Mouse (Mus musculus): ENCODE measurements around the gene Fam183b. TPM values are rescaled to one million over a fixed set of nuclear protein-coding genes. Genes with fewer than 3 reads are reported as not detected.

The Fam183b gene
- total and polyA plus RNA-seq, 2 experiments from 2014 or later = 8.6 to 12.0 TPM

DNA sequence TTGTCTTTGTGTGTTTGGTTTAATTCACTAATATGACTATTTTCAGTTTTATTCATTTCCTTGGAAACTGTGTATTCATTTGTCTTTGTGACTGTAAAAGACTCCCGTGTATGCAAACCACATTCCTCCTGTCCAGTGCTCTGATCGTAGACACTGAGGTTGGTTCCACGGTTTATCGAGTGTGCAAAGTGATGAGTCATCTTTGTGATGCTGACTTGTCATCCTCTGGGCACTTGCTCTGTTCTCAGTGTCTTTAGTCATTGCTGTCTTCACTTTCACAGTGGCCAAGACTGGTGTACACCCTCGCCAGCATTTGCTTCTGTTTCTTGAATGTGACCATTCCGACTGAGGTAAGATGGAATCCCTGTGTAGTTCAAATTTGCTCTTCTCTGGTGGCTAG, 11.1 kb downstream of the Fam183b start:
- no peak overlapping the region for H3K27ac ChIP-seq (ENCODE audit: low read depth, low read length)
- no peak overlapping the region for H3K9ac ChIP-seq
- no peaks in the 10 kb centered on the region for H3K27me3 ChIP-seq (ENCODE audit: insufficient read depth, low read length)
- 81% methylated on average over 6 of the region's 6 CpGs for WGBS
- no peak overlapping the region for H3K4me2 ChIP-seq (ENCODE audit: low read depth)
- DNase-seq (no peak), ATAC-seq (no peak)
- no peak overlapping the region for H3K4me3 ChIP-seq (ENCODE audit: low read depth, low read length)
- no peak for TF ChIP-seq CTCF (IDR thresholded peaks at IDR 0.05; ENCODE audit: low read depth)
- H3K9me3 ChIP-seq (ENCODE audit: low read length) = no peaks in the 10 kb centered on the region
- no peaks in the 10 kb centered on the region for H3K36me3 ChIP-seq (ENCODE audit: insufficient read depth)
- H3K4me1 ChIP-seq (ENCODE audit: insufficient read depth) = no peaks in the 10 kb centered on the region

DNA sequence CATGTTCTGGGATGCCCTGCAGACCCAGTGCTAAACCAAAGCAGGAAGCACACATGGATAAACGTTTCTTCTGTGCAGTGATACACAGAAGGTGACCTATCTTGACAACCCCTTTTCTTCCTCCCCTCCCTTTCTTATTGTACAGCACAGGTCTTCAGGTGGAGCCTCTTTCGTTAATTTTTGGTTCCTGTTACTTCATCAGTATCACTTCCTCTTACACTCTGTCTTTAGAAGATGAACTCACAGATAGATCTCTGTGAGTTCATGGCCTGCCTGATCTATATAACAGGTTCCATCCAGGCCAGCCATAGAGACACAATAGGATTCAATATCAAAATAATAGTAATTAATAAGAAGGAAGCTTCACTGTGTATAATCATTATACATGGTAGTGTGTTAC, 11.7 kb downstream of the Fam183b start:
- Histone ChIP-seq H3K4me1 (ENCODE audit: insufficient read depth) (no peaks in the 10 kb centered on the region), H3K4me3 (ENCODE audit: low read depth, low read length) (no peak overlapping the region), H3K27ac (ENCODE audit: low read depth, low read length) (no peak overlapping the region), H3K4me2 (ENCODE audit: low read depth) (no peak overlapping the region), H3K9me3 (ENCODE audit: low read length) (no peaks in the 10 kb centered on the region), H3K36me3 (ENCODE audit: insufficient read depth) (no peaks in the 10 kb centered on the region), H3K27me3 (ENCODE audit: insufficient read depth, low read length) (no peaks in the 10 kb centered on the region), H3K9ac (no peak overlapping the region)
- ATAC-seq (no peak), DNase-seq (no peak)
- WGBS = 49% methylated on average over 2 of the region's 2 CpGs
- no peak for TF ChIP-seq CTCF (IDR thresholded peaks at IDR 0.05; ENCODE audit: low read depth)

DNA sequence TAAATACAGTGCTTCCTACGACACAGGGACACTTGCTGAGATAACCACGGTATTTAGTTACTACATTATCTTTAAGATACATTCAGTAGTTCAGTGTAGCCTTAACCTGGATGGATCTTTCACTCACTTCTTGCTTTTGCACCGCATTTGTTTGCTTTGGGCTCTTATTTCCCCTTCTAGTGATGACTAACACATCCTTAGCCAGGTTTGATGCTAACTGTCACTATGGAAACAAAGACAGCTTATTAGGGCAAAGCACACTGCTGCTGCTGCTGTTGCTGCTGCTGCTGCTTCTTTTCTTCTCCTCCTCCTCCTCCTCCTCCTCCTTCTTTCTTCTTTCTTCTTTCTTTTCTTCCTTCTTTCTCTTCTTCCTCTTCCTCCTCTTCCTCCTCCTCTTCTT, 12.2 kb downstream of the Fam183b start:
- no peak for ATAC-seq
- no peaks in the 10 kb centered on the region for H3K9me3 ChIP-seq (ENCODE audit: low read length)
- WGBS = 13% methylated on average over 3 of the region's 3 CpGs
- H3K27me3 ChIP-seq (ENCODE audit: insufficient read depth, low read length) = no peaks in the 10 kb centered on the region
- H3K36me3 ChIP-seq (ENCODE audit: insufficient read depth) = no peaks in the 10 kb centered on the region
- TF ChIP-seq CTCF (IDR thresholded peaks at IDR 0.05; ENCODE audit: low read depth) = no peak
- no peak overlapping the region for H3K4me3 ChIP-seq (ENCODE audit: low read depth, low read length)
- H3K27ac ChIP-seq (ENCODE audit: low read depth, low read length) = no peak overlapping the region
- no peak for DNase-seq
- no peaks in the 10 kb centered on the region for H3K4me1 ChIP-seq (ENCODE audit: insufficient read depth)
- no peak overlapping the region for H3K9ac ChIP-seq
- no peak overlapping the region for H3K4me2 ChIP-seq (ENCODE audit: low read depth)

DNA sequence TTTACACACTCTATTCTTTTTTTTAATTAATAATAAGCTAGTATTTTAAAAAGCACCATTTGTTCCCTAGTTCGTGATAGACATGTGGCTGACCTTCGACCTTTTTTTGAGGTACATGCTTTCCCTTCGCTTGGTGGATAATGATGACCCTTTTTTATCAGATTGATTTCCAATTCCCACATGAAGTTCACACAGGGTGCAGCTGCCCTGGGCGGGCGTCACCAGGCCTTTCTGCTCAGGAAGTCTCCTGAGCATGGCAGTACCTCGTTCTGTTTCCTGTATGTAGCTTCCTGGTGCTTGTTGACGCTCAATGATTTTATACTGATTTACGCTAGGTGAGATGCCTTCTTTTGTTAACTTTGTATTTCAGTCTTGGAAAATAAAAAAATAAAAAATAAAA, 13.4 kb downstream of the Fam183b start:
- H3K4me1 ChIP-seq (ENCODE audit: insufficient read depth) = no peaks in the 10 kb centered on the region
- WGBS = 88% methylated on average over 8 of the region's 8 CpGs
- no peak overlapping the region for H3K27ac ChIP-seq (ENCODE audit: low read depth, low read length)
- H3K36me3 ChIP-seq (ENCODE audit: insufficient read depth) = no peaks in the 10 kb centered on the region
- no peak for DNase-seq
- H3K9ac ChIP-seq = no peak overlapping the region
- ATAC-seq = no peak
- no peak overlapping the region for H3K4me2 ChIP-seq (ENCODE audit: low read depth)
- no peak overlapping the region for H3K4me3 ChIP-seq (ENCODE audit: low read depth, low read length)
- no peaks in the 10 kb centered on the region for H3K9me3 ChIP-seq (ENCODE audit: low read length)
- no peak for TF ChIP-seq CTCF (IDR thresholded peaks at IDR 0.05; ENCODE audit: low read depth)
- H3K27me3 ChIP-seq (ENCODE audit: insufficient read depth, low read length) = no peaks in the 10 kb centered on the region

DNA sequence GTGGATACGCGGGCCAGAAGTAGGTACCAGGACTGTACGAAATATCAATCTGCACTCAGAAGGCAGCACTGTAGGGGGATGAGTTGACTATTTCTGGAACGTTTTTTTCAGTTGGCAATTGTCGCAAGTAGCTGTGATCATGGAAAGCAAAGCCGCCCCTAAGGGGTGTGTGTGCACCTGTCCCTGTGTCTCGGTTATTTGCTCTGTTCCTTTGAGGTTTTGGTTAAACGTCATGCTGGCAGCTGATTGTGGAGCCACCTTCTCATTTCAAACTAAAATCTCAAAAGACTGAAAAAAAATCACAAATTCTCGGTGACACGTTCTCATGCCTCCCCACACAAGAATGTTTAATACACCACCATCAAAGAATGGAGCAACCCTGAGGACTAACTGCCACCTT, 14.1 kb downstream of the Fam183b start:
- 89% methylated on average over 10 of the region's 10 CpGs for WGBS
- H3K27me3 ChIP-seq (ENCODE audit: insufficient read depth, low read length) = no peaks in the 10 kb centered on the region
- H3K9me3 ChIP-seq (ENCODE audit: low read length) = no peaks in the 10 kb centered on the region
- H3K36me3 ChIP-seq (ENCODE audit: insufficient read depth) = no peaks in the 10 kb centered on the region
- DNase-seq (no peak), ATAC-seq (no peak)
- H3K4me2 ChIP-seq (ENCODE audit: low read depth) = no peak overlapping the region
- H3K4me1 ChIP-seq (ENCODE audit: insufficient read depth) = no peaks in the 10 kb centered on the region
- H3K4me3 ChIP-seq (ENCODE audit: low read depth, low read length) = no peak overlapping the region
- no peak for TF ChIP-seq CTCF (IDR thresholded peaks at IDR 0.05; ENCODE audit: low read depth)
- H3K27ac ChIP-seq (ENCODE audit: low read depth, low read length) = no peak overlapping the region
- H3K9ac ChIP-seq = no peak overlapping the region

DNA sequence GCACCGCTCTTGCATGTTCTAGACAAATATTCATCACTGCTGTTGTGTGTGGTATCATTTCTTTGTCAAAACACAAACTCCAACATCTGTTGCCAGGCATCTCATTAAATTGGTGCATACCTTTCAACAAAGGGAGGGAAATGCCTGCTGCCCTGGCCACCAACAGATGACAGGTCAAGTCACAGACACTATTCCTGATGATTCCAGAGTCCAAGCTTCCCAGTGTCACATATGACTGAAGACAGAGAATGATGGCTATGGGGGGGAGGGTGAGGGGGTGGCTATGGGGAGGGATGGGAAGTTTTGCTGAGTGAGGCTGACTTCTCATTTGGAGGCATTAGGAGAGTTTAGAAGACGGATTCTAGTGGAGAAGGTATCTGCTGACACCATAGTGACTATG, 17.6 kb downstream of the Fam183b start:
- Histone ChIP-seq H3K27me3 (ENCODE audit: insufficient read depth, low read length) (no peaks in the 10 kb centered on the region), H3K4me3 (ENCODE audit: low read depth, low read length) (no peak overlapping the region), H3K36me3 (ENCODE audit: insufficient read depth) (no peaks in the 10 kb centered on the region), H3K4me1 (ENCODE audit: insufficient read depth) (no peaks in the 10 kb centered on the region), H3K9ac (no peak overlapping the region), H3K4me2 (ENCODE audit: low read depth) (no peak overlapping the region), H3K27ac (ENCODE audit: low read depth, low read length) (no peak overlapping the region), H3K9me3 (ENCODE audit: low read length) (no peaks in the 10 kb centered on the region)
- 80% methylated on average over 2 of the region's 2 CpGs for WGBS
- ATAC-seq (no peak), DNase-seq (no peak)
- no peak for TF ChIP-seq CTCF (IDR thresholded peaks at IDR 0.05; ENCODE audit: low read depth)

DNA sequence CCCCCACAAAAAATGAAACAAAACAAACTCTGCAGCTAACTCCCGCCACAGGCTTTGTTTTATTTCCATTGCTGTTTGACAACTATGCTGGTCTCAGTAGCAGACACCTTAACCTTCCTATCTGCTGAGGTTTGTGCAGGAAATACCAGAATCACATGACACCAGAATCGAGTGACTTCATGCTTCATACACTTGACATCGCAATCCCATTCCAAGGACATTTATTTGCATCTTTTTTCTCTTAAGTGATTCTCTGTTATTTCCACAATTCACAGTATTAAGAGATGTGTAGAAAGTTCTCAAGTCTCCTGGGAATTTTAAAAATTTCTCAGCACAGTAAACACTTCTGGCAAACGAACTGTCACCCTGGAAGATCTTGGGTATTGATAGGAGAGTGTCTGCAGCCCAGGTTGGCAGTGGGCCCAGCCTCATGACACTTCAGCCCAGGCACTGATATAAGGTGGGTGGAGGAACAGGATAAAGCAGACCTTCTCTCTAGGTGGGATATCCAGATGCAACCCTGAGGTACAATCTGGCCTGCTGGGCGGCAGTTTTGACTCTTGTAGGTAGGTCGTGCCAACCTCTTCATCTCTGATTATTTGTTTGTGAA, 19.2 kb downstream of the Fam183b start, which contains the start of gene Olfr314:
Gene Olfr314 (plus strand): TSS at position 473 of the 610 bp plus-strand sequence.
- H3K27me3 ChIP-seq (ENCODE audit: insufficient read depth, low read length) = no peaks in the 10 kb centered on the region
- no peak for DNase-seq
- no peak within 1 kb of the TSS for H3K4me2 ChIP-seq (ENCODE audit: low read depth)
- H3K9me3 ChIP-seq (ENCODE audit: low read length) = no peaks in the 10 kb centered on the region
- no peak for TF ChIP-seq CTCF (IDR thresholded peaks at IDR 0.05; ENCODE audit: low read depth)
- WGBS = 84% methylated on average over 6 of the region's 6 CpGs
- no peak within 1 kb of the TSS for H3K4me3 ChIP-seq (ENCODE audit: low read depth, low read length)
- no peak within 1 kb of the TSS for H3K27ac ChIP-seq (ENCODE audit: low read depth, low read length)
- no peaks in the 10 kb centered on the region for H3K4me1 ChIP-seq (ENCODE audit: insufficient read depth)
- H3K36me3 ChIP-seq (ENCODE audit: insufficient read depth) = no peaks in the 10 kb centered on the region
- no peak within 1 kb of the TSS for H3K9ac ChIP-seq
- no peak for ATAC-seq

All from forebrain, postnatal 0 days (tissue).